Mouse (Mus musculus): ENCODE results near the gene Gm21981. TPM values are rescaled to one million over a fixed set of nuclear protein-coding genes. Genes with fewer than 3 reads are reported as not detected.

The Gm21981 gene
- 0.36 and 0.37 TPM in 2 replicates for total RNA-seq (2012; rRNA removed)

GRCm38 (mm10) chr17:47694442-47694502, at the start of gene Gm21981:
TSS of gene Gm21981 (minus strand) at chr17:47694455.
- H3K9ac ChIP-seq (ENCODE audit: insufficient read depth, low read depth, low read length, poor library complexity, severe bottlenecking), result peak within 1 kb of the TSS; percentile 77
- no peak for DNase-seq (ENCODE audit: low read depth, low spot score)
- in situ Hi-C loops (cut with MboI; ENCODE audit: low sequenced_read_pairs in 2 of 2, unreplicated experiment in 2 of 2), result no loop called here
- H3K36me3 ChIP-seq (ENCODE audit: control insufficient read depth, insufficient read depth, low read length, poor library complexity, severe bottlenecking), result peaks cover 3% of the 10 kb centered on the region; the same call in 1 of the 2 replicates
- peak within 1 kb of the TSS; percentile 86 to 90 for H3K4me3 ChIP-seq (ENCODE audit: insufficient read depth in 1 of 2, low read depth in 1 of 2, low read length in 2 of 2, poor library complexity in 1 of 2, severe bottlenecking in 1 of 2)
- H3K4me1 ChIP-seq (ENCODE audit: control insufficient read depth in 2 of 2, insufficient read depth in 2 of 2, low read length in 2 of 2, poor library complexity in 1 of 2), result peaks cover 0 to 4% of the 10 kb centered on the region in 2 experiments; a peak in 1 of 4 replicates
- no peak within 1 kb of the TSS; the same call in 1 of the 2 replicates for H3K27ac ChIP-seq (ENCODE audit: insufficient read depth, low read depth, low read length, poor library complexity, severe bottlenecking)
- TF ChIP-seq HCFC1 (IDR thresholded peaks at IDR 0.05; ENCODE audit: borderline replicate concordance, insufficient read depth, low read length) (no peak), CHD2 (IDR thresholded peaks at IDR 0.05; ENCODE audit: low read depth, low read length) (no peak), ZNF384 (IDR thresholded peaks at IDR 0.05; ENCODE audit: low read depth, low read length) (no peak), ZC3H11A (IDR thresholded peaks at IDR 0.05; ENCODE audit: borderline replicate concordance, low read depth, low read length) (no peak), MAFK (IDR thresholded peaks at IDR 0.05; ENCODE audit: insufficient read depth, low read depth, low read length) (no peak)
- no peaks in the 10 kb centered on the region for H3K9me3 ChIP-seq (ENCODE audit: control insufficient read depth, insufficient read depth, low read depth, low read length)

GRCm38 (mm10) chr17:47742991-47743734, 48.9 kb upstream of the Gm21981 start:
- no peak overlapping the region for H3K27ac ChIP-seq (ENCODE audit: insufficient read depth, low read depth, low read length, poor library complexity, severe bottlenecking)

DNA sequence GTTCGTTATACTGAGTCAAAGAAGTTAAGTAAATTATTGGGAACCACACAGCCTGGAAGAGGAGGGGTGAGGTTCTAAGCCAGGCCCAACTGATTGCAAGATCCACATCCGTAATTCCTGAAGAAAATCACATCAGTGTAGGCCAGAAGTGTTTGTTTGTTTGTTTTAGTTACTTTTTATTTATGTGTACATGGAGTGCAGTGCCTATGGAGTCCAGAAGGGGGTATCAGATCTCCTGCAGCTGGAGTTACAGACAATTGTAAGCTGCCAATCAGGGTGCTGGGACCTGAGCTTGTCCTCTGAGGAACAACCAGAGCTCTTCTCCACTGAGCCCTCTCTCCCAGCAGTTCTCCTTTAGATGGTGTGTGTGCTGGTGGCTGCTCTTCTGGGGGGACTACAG, 45.9 kb upstream of the Gm21981 start:
- H3K4me3 ChIP-seq (ENCODE audit: insufficient read depth in 1 of 2, low read depth in 1 of 2, low read length in 2 of 2, poor library complexity in 1 of 2, severe bottlenecking in 1 of 2), result peak overlapping the region in 1 of 2 experiments; percentile 88; a peak in 1 of 4 replicates
- peak; percentile 55 for DNase-seq (ENCODE audit: low read depth, low spot score)
- no peaks in the 10 kb centered on the region for H3K36me3 ChIP-seq (ENCODE audit: control insufficient read depth, insufficient read depth, low read length, poor library complexity, severe bottlenecking)
- in situ Hi-C loops (cut with MboI; ENCODE audit: low sequenced_read_pairs in 2 of 2, unreplicated experiment in 2 of 2), result no loop called here
- H3K27ac ChIP-seq (ENCODE audit: insufficient read depth, low read depth, low read length, poor library complexity, severe bottlenecking), result peak overlapping the region; percentile 79; the same call in 1 of the 2 replicates
- peaks cover 5 to 24% of the 10 kb centered on the region in 2 experiments for H3K4me1 ChIP-seq (ENCODE audit: control insufficient read depth in 2 of 2, insufficient read depth in 2 of 2, low read length in 2 of 2, poor library complexity in 1 of 2)
- H3K9me3 ChIP-seq (ENCODE audit: control insufficient read depth, insufficient read depth, low read depth, low read length), result no peaks in the 10 kb centered on the region
- TF ChIP-seq ZC3H11A (IDR thresholded peaks at IDR 0.05; ENCODE audit: borderline replicate concordance, low read depth, low read length) (no peak), CHD2 (IDR thresholded peaks at IDR 0.05; ENCODE audit: low read depth, low read length) (no peak), MAFK (IDR thresholded peaks at IDR 0.05; ENCODE audit: insufficient read depth, low read depth, low read length) (no peak), HCFC1 (IDR thresholded peaks at IDR 0.05; ENCODE audit: borderline replicate concordance, insufficient read depth, low read length) (no peak), ZNF384 (IDR thresholded peaks at IDR 0.05; ENCODE audit: low read depth, low read length) (no peak)
- no peak overlapping the region for H3K9ac ChIP-seq (ENCODE audit: insufficient read depth, low read depth, low read length, poor library complexity, severe bottlenecking)

More at GRCm38 (mm10) chr17:47742991-47743734, 48.9 kb upstream of the Gm21981 start:
- Histone ChIP-seq H3K4me3 (ENCODE audit: insufficient read depth in 1 of 2, low read depth in 1 of 2, low read length in 2 of 2, poor library complexity in 1 of 2, severe bottlenecking in 1 of 2) (peak overlapping the region in 1 of 2 experiments; percentile 11; a peak in 1 of 4 replicates), H3K36me3 (ENCODE audit: control insufficient read depth, insufficient read depth, low read length, poor library complexity, severe bottlenecking) (no peaks in the 10 kb centered on the region), H3K4me1 (ENCODE audit: control insufficient read depth in 2 of 2, insufficient read depth in 2 of 2, low read length in 2 of 2, poor library complexity in 1 of 2) (peaks cover 2 to 18% of the 10 kb centered on the region in 2 experiments; a peak in 3 of 4 replicates), H3K9me3 (ENCODE audit: control insufficient read depth, insufficient read depth, low read depth, low read length) (no peaks in the 10 kb centered on the region), H3K9ac (ENCODE audit: insufficient read depth, low read depth, low read length, poor library complexity, severe bottlenecking) (peak overlapping the region; percentile 6; the same call in 1 of the 2 replicates)
- in situ Hi-C loops (cut with MboI; ENCODE audit: low sequenced_read_pairs in 2 of 2, unreplicated experiment in 2 of 2), result no loop called here
- TF ChIP-seq ZC3H11A (IDR thresholded peaks at IDR 0.05; ENCODE audit: borderline replicate concordance, low read depth, low read length) (no peak), ZNF384 (IDR thresholded peaks at IDR 0.05; ENCODE audit: low read depth, low read length) (no peak), MAFK (IDR thresholded peaks at IDR 0.05; ENCODE audit: insufficient read depth, low read depth, low read length) (no peak), CHD2 (IDR thresholded peaks at IDR 0.05; ENCODE audit: low read depth, low read length) (no peak)
- peak; percentile 47 for DNase-seq (ENCODE audit: low read depth, low spot score)

DNA sequence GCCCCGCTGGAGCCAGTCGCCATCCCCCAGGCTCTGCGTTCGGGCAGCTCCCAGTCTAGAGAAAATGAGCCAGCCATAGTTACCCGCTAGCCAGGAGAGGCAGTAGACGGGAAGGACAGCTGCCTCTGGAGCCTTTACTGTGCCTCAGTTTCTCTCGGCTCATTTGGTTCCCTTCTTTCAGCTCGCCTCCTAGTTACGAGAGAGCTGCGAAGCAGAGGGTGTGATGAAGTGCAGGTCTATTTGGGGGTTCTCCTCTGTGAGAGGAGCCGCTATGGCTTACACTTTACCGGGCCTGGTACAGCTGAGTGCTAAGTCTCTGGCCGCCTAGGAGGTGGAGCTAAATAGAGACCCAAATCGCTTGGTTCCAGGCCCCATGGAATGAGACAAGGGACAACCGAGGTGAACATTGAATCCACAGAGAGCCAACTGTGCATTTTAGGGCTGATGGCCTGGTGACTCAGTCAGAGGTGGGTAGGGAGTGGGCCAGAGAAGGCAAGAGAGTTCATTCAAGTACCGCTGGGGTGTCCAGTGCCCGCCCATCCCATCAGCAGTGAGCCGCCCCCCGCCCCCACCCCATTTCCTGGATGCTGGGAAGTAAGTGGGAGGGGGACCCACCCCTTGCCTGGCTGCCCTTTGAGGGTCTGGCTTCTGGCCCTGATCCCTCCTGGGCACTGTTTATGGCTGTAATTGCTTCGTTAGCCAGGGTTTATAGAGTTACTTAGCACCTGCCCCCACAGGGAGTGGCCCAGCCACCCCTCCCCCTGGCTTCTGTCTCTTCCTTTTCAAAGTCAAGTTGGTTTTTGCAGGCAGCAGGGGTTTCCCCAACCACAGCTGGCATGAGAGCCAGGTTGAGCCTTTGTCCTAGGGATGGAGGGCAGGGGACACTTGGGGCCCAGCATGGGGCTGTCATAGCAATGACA, 44.9 kb upstream of the Gm21981 start:
- TF ChIP-seq HCFC1 (IDR thresholded peaks at IDR 0.05; ENCODE audit: borderline replicate concordance, insufficient read depth, low read length) (no peak), CHD2 (IDR thresholded peaks at IDR 0.05; ENCODE audit: low read depth, low read length) (no peak), MAFK (IDR thresholded peaks at IDR 0.05; ENCODE audit: insufficient read depth, low read depth, low read length) (no peak), ZNF384 (IDR thresholded peaks at IDR 0.05; ENCODE audit: low read depth, low read length) (no peak), ZC3H11A (IDR thresholded peaks at IDR 0.05; ENCODE audit: borderline replicate concordance, low read depth, low read length) (no peak)
- Histone ChIP-seq H3K9ac (ENCODE audit: insufficient read depth, low read depth, low read length, poor library complexity, severe bottlenecking) (peak overlapping the region; percentile 74), H3K4me1 (ENCODE audit: control insufficient read depth in 2 of 2, insufficient read depth in 2 of 2, low read length in 2 of 2, poor library complexity in 1 of 2) (peaks cover 5 to 28% of the 10 kb centered on the region in 2 experiments), H3K9me3 (ENCODE audit: control insufficient read depth, insufficient read depth, low read depth, low read length) (no peaks in the 10 kb centered on the region), H3K27ac (ENCODE audit: insufficient read depth, low read depth, low read length, poor library complexity, severe bottlenecking) (peak overlapping the region; percentile 79), H3K36me3 (ENCODE audit: control insufficient read depth, insufficient read depth, low read length, poor library complexity, severe bottlenecking) (no peaks in the 10 kb centered on the region), H3K4me3 (ENCODE audit: insufficient read depth in 1 of 2, low read depth in 1 of 2, low read length in 2 of 2, poor library complexity in 1 of 2, severe bottlenecking in 1 of 2) (peak overlapping the region; percentile 75 to 88)
- in situ Hi-C loops (cut with MboI; ENCODE audit: low sequenced_read_pairs in 2 of 2, unreplicated experiment in 2 of 2), result no loop called here
- DNase-seq (ENCODE audit: low read depth, low spot score), result peak; percentile 54

All from ES-E14 (cell line).